Mouse (Mus musculus) neural tube, embryonic 15.5 days (tissue): Measurements from ENCODE around the gene Purb. TPM values are rescaled to one million over a fixed set of nuclear protein-coding genes. Genes with fewer than 3 reads are reported as not detected.
"Not testable (repeated sequence)": the region's sequence is repeated elsewhere in the genome, so short reads cannot be mapped to it uniquely, and the experiment has no call there.

ENCODE experiments used
- ATAC-seq: fragments of 200-750 bp; cut with Nextera tagmentation; 2 replicates; pipeline ENCODE4 v1.8.0; 2017; ENCODE audit warnings: mild to moderate bottlenecking, moderate TSS enrichment, moderate library complexity; ENCODE audit not compliant: low FRiP score
- H3K27ac ChIP-seq: fragments of 300-500 bp; sonication (generic); replicated peaks from 2 replicates; pipeline ENCODE4 v1.5.1; 2015; ENCODE audit warnings: mild to moderate bottlenecking, inconsistent platforms
- H3K27me3 ChIP-seq: fragments of 300-500 bp; sonication (generic); replicated peaks from 2 replicates; pipeline ENCODE4 v1.6.1; 2015; ENCODE audit warnings: inconsistent platforms
- H3K36me3 ChIP-seq: fragments of 300-500 bp; sonication (generic); 2 replicates; pipeline ENCODE4 v1.6.1; 2015; ENCODE audit warnings: inconsistent platforms
- H3K4me1 ChIP-seq: fragments of 300-500 bp; sonication (generic); 2 replicates; pipeline ENCODE4 v1.6.1; 2015; ENCODE audit warnings: inconsistent platforms
- H3K4me2 ChIP-seq: fragments of 300-500 bp; sonication (generic); 2 replicates; pipeline ENCODE4 v1.6.1; 2015; ENCODE audit warnings: inconsistent platforms, mild to moderate bottlenecking, moderate library complexity
- H3K4me3 ChIP-seq: fragments of 300-500 bp; sonication (generic); replicated peaks from 2 replicates; pipeline ENCODE4 v1.5.1; 2015; ENCODE audit warnings: mild to moderate bottlenecking, inconsistent platforms
- H3K9ac ChIP-seq: fragments of 300-500 bp; sonication (generic); replicated peaks from 2 replicates; pipeline ENCODE4 v1.6.1; 2015; ENCODE audit warnings: mild to moderate bottlenecking, inconsistent platforms
- H3K9me3 ChIP-seq: fragments of 300-500 bp; sonication (generic); replicated peaks from 2 replicates; pipeline ENCODE4 v1.6.1; 2016; ENCODE audit warnings: inconsistent platforms
- WGBS: fragments of 180-500 bp; shearing (Covaris S2); methylation state at CpG from one replicate; pipeline ENCODE4 v1.1.7; 2015; ENCODE audit warnings: mixed read lengths; 5-methylcytosine and 5-hydroxymethylcytosine counted together
- polyA plus RNA-seq: library from polyadenylated mRNA; unstranded; fragments of >200 nt; fragmentation: Nextera tagmentation; extraction: Ambion mirVana; gene quantifications from 2 replicates; pipeline ENCODE4 v1.2.1, GENCODE M21; 2015

Gene Purb
- polyA plus RNA-seq, 1 experiment from 2014 or later: 11.4 TPM

DNA sequence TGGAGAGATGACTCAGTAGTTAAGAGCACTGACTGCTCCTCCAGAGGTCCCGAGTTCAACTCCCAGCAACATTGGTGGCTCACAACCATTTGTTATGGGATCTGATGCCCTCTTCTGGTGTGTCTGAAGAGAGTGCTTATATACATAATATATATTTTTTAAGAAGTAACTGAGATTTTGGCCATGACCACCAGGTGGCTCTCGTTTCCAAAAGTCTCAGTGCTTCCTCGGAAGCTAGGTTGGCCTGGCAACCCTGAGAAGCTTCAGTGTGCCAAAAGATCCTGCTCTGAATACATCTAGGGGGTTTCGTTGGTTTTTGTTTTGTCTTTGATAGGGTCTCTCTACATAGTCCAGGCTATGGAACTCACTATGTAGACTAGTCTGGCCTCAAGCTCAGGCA, 10.6 kb downstream of the Purb start:
- H3K27ac ChIP-seq: no peak overlapping the region
- no peak overlapping the region for H3K4me3 ChIP-seq
- WGBS: 33% methylated on average over 4 of the region's 4 CpGs
- H3K9me3 ChIP-seq: no peaks in the 10 kb centered on the region
- H3K9ac ChIP-seq: no peak overlapping the region
- H3K4me1 ChIP-seq: peaks cover 27% of the 10 kb centered on the region
- peaks cover 20% of the 10 kb centered on the region for H3K36me3 ChIP-seq
- peak; percentile 43 for ATAC-seq
- H3K27me3 ChIP-seq: no peaks in the 10 kb centered on the region
- H3K4me2 ChIP-seq: no peak overlapping the region

DNA sequence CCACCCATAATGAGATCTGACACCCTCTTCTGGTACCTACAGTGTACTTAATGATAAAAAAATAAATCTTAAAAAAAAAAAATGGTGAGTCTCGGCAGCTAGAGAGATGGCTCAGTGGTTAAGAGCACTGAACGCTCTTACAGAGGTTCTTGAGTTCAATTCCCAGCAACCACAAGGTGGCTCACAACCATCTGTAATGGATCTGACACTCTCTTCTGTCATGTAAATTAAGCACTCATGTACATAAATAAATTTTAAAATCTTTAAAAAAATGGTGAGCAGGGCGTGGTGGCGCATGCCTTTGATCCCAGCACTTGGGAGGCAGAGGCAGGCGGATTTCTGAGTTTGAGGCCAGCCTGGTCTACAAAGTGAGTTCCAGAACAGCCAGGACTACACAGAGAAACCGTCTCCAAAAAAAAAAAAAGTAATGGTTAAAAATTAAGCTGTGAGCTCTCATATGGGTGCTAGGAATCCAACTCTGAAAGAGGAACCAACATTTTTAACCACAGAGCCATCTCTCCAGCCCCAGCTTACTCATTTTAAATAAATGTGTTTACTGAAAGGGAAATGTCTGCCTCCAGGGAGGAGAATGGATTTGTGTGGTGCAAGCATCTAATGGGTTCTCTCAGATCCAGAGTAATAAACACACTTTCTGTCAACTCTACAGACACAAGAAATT, 12.4 kb downstream of the Purb start:
- no peak for ATAC-seq

DNA sequence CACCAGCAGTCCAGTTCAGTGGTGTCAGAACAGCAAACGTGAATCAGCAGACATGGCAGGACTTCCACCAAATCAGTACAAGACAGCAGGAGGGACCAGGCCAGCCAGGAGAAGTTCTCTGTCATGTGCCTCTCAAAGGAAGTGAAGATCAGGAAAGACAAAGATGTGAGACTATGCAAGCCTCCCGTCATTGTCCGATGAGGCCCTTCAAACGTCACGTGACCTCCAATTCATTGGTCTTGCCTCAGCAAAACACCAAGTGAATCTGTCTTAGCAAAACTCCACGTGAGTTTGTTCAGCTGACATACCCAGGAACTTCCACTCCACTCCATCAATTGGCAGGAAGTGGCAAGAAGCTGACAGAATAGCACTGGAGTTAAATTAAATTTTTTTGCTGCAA, 19.6 kb downstream of the Purb start:
- WGBS: 87% methylated on average over 6 of the region's 6 CpGs
- H3K27ac ChIP-seq: no peak overlapping the region

More for the DNA sequence above, 12.4 kb downstream of the Purb start:
- Histone ChIP-seq H3K4me1 (peaks cover 15% of the 10 kb centered on the region), H3K9ac (no peak overlapping the region), H3K9me3 (no peaks in the 10 kb centered on the region), H3K4me3 (no peak overlapping the region), H3K27ac (no peak overlapping the region), H3K4me2 (no peak overlapping the region), H3K36me3 (peaks cover 20% of the 10 kb centered on the region), H3K27me3 (no peaks in the 10 kb centered on the region)
- WGBS: 89% methylated on average over 6 of the region's 6 CpGs

DNA sequence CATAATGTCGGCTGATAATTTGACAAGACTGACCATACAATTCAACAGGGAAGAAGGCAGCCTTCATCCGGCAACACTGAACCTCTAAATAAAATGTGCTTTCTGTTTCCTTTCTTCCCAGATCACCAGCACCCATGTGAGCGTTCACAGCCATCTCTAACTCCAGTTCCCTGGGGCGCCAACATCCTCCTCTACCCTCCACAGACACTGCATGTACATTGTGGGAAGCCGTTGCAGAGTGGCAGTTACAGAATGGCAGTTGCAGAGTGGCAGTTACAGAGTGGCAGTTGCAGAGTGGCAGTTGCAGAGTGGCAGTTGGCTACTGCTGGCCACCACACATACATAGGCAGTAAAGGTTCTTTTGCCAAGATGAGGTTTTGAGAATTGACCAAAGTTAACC, 27.6 kb downstream of the Purb start:
- H3K4me2 ChIP-seq, H3K4me3 ChIP-seq, H3K27me3 ChIP-seq, H3K27ac ChIP-seq, H3K36me3 ChIP-seq, H3K9me3 ChIP-seq, H3K9ac ChIP-seq, ATAC-seq: not testable (repeated sequence)
- WGBS: 96% methylated on average over 5 of the region's 5 CpGs
- H3K4me1 ChIP-seq: peaks cover 11% of the 10 kb centered on the region

More for the DNA sequence above, 19.6 kb downstream of the Purb start:
- Histone ChIP-seq H3K4me3 (no peak overlapping the region), H3K36me3 (no peaks in the 10 kb centered on the region), H3K27me3 (no peaks in the 10 kb centered on the region), H3K4me1 (no peaks in the 10 kb centered on the region), H3K9me3 (no peaks in the 10 kb centered on the region), H3K9ac (no peak overlapping the region), H3K4me2 (no peak overlapping the region)
- ATAC-seq: no peak

DNA sequence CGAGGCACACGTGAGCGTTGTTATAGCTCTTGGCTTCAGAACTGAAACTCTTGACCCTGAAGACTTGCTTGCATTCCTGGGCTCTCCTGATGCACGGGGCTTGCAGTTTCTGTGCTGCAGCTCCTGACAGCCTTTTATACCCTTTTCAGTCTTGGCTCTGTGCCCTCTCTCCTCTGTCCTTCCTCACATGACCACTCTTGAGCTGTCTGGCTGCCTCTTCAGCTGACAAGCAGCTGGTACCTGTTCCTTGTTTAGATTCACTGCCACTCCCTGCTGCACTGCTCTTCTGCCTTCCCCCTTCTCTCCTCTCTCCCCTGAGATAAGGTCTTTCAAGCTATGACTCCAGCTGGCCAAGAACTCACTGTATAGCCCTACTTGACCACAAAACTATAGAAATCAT, 28.2 kb downstream of the Purb start:
- H3K36me3 ChIP-seq: no peaks in the 10 kb centered on the region
- no peak overlapping the region for H3K9ac ChIP-seq
- no peak overlapping the region for H3K27ac ChIP-seq
- no peak for ATAC-seq
- WGBS: 86% methylated on average over 4 of the region's 4 CpGs
- H3K9me3 ChIP-seq: no peaks in the 10 kb centered on the region
- H3K4me1 ChIP-seq: peaks cover 15% of the 10 kb centered on the region
- H3K27me3 ChIP-seq: no peaks in the 10 kb centered on the region
- no peak overlapping the region for H3K4me2 ChIP-seq
- H3K4me3 ChIP-seq: no peak overlapping the region

DNA sequence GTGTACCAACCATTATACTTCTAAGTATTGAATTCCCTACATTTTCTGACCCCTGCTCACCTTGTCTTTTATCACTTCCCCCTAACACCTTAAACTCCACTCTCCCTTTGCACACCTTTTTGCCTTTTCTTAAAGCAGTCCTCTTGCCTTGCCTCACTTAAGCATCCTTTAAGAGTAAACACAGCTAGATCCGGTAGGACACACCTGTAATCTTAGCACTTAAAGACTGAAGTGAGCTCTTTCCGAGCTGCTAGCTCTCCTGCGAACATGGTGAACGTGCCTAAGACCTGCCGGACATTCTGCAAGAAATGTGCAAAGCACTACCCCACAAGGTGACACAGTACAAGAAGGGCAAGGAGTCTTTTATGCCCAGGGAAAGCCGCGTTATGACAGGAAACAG, 29.8 kb downstream of the Purb start:
- Histone ChIP-seq H3K27me3 (no peaks in the 10 kb centered on the region), H3K4me1 (peaks cover 15% of the 10 kb centered on the region), H3K4me3 (no peak overlapping the region), H3K9ac (no peak overlapping the region), H3K27ac (no peak overlapping the region), H3K36me3 (no peaks in the 10 kb centered on the region), H3K9me3 (no peaks in the 10 kb centered on the region), H3K4me2 (no peak overlapping the region)
- 91% methylated on average over 7 of the region's 7 CpGs for WGBS
- ATAC-seq: no peak

DNA sequence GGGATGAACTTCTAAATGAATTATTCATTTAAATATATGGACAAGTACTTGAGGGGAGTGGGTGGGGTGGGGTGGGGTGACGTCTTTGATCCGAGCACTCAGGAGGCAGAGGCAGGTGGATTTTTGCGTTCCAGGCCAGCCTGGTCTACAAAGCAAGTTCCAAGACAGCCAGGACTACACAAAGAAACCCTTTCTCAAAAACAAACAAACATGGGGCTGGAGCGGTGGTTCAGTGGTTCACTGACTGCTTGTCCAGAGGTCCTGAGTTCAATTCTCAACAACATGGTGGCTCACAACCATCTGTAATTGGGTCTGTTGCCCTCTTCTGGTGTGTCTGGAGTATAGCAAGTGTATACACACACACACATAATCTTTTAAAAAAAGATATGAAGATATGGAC, 30.3 kb downstream of the Purb start:
- Histone ChIP-seq H3K27me3 (no peaks in the 10 kb centered on the region), H3K9me3 (no peaks in the 10 kb centered on the region), H3K9ac (no peak overlapping the region), H3K4me1 (peaks cover 15% of the 10 kb centered on the region), H3K36me3 (no peaks in the 10 kb centered on the region), H3K27ac (no peak overlapping the region), H3K4me2 (peak overlapping the region; percentile 60; the same call in 1 of the 2 replicates), H3K4me3 (no peak overlapping the region)
- WGBS: 84% methylated on average over 4 of the region's 4 CpGs
- ATAC-seq: no peak

DNA sequence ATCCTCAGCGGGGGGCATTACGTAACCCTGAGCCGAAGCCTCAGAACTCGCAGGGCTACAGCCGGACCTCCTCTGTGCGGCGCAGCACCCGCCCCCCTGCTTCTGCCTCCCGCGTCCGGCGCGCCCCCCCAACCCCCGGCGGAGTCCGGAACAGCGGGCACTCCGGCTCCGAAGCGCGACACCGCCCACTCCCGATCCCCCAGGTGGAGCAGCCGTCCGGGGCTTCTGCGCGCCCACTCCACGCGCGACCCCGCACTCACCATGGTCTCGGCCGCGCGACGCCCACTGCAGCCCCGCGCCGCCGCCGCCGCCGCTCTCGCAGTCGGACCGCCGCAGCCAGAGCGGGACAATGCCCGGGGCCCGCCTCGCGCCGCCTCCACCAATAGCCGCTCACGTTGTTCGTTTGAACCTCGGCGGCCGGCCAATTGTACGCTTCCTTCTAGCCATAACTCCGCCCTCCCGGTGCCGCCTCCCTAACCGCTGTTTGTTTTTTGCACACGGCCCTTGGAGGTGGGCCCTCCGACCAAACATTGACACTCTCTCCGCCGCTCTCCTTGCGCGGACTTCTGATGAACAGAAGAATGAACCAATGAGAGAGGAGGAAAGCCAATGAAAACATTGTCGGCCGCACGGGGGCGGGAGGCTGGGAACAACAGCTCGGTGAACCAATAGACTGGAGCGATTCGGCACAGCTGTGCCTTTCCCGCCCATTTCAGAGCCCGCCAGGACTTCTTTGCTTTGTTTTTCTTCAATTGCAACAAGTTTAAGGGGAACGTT, 31.5 kb downstream of the Purb start, which contains the start of gene H2afv:
TSS of gene H2afv (minus strand) at position 367 of the 777 bp plus-strand sequence.
- Histone ChIP-seq H3K9ac (peak within 1 kb of the TSS; percentile 82), H3K36me3 (no peaks in the 10 kb centered on the region), H3K4me1 (peaks cover 15% of the 10 kb centered on the region), H3K27ac (peak within 1 kb of the TSS; percentile 94), H3K4me3 (peak within 1 kb of the TSS; percentile 87), H3K27me3 (no peaks in the 10 kb centered on the region), H3K9me3 (no peaks in the 10 kb centered on the region), H3K4me2 (peak within 1 kb of the TSS; percentile 70)
- WGBS: under 1% methylated on average over 78 of the region's 80 CpGs
- ATAC-seq: peak; percentile 100

DNA sequence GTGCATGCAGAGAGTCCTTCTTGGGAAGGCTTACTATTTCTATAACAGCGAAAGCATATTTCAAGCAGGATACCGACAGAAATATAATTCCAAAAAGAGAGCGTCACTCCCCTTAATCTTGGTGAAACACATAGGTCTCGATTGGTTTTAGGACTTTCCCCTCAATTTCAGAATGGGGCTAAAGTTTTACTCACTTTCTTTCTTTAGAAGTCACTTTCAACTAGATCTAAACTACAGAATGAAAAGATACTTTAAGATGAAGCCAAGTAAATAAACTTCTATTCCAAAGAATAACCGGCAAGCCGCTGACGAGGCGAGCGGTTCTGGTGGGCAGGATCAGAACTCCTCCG, 32.0 kb downstream of the Purb start:
- peak overlapping the region; percentile 70 for H3K4me2 ChIP-seq
- peak overlapping the region; percentile 87 for H3K4me3 ChIP-seq
- H3K36me3 ChIP-seq: no peaks in the 10 kb centered on the region
- no peaks in the 10 kb centered on the region for H3K9me3 ChIP-seq
- H3K4me1 ChIP-seq: peaks cover 15% of the 10 kb centered on the region
- ATAC-seq: no peak
- H3K9ac ChIP-seq: peak overlapping the region; percentile 82
- H3K27me3 ChIP-seq: no peaks in the 10 kb centered on the region
- peak overlapping the region; percentile 94 for H3K27ac ChIP-seq
- 1% methylated on average over 10 of the region's 10 CpGs for WGBS

DNA sequence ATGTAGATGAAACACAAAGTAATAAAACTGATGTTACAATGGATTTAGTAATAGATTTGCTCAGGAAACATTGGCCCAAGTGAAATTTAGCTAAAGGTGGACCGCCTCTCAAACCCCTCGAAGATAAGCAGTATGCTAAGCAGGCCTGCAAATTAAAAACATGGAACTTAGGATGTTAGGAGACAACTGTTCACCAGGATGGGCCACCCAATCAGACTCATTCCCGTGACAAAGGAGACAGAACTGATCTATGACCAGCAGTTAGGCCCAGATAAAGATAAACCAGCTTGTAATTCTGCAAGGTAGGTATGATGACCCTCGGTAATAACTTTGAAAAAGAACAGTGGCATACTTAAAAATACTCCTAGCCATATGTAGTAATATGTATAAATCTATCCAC, 32.6 kb downstream of the Purb start:
- peak overlapping the region; percentile 70 for H3K4me2 ChIP-seq
- peak overlapping the region; percentile 82 for H3K9ac ChIP-seq
- H3K9me3 ChIP-seq: no peaks in the 10 kb centered on the region
- ATAC-seq: no peak
- no peaks in the 10 kb centered on the region for H3K27me3 ChIP-seq
- H3K27ac ChIP-seq: peak overlapping the region; percentile 94
- no peaks in the 10 kb centered on the region; the same call in 1 of the 2 replicates for H3K36me3 ChIP-seq
- 48% methylated on average over 4 of the region's 4 CpGs for WGBS
- peak overlapping the region; percentile 87 for H3K4me3 ChIP-seq
- H3K4me1 ChIP-seq: peaks cover 15% of the 10 kb centered on the region

DNA sequence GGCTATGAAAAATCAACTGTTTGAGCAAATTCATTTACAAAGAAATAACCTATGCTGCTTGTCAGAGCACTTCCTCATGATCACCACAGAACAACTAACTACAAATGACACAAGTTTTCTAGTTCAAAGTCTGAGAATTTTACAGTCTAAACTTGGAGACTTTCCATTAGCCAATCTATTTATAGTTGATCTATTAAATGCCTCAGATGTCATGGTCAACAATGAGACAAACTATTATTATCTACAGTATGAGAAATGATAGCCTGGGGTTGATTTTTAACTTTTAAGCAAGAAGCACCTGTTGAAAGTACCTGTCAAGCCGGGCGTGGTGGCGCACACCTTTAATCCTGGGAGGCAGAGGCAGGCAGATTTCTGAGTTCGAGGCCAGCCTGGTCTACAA, 33.2 kb downstream of the Purb start:
- H3K9ac ChIP-seq: no peak overlapping the region
- WGBS: 98% methylated on average over 4 of the region's 4 CpGs
- H3K36me3 ChIP-seq: peaks cover 3% of the 10 kb centered on the region; the same call in 1 of the 2 replicates
- no peak overlapping the region for H3K4me2 ChIP-seq
- H3K27me3 ChIP-seq: no peaks in the 10 kb centered on the region
- no peak overlapping the region for H3K4me3 ChIP-seq
- no peak overlapping the region for H3K27ac ChIP-seq
- H3K4me1 ChIP-seq: peaks cover 15% of the 10 kb centered on the region
- H3K9me3 ChIP-seq: no peaks in the 10 kb centered on the region
- ATAC-seq: no peak

DNA sequence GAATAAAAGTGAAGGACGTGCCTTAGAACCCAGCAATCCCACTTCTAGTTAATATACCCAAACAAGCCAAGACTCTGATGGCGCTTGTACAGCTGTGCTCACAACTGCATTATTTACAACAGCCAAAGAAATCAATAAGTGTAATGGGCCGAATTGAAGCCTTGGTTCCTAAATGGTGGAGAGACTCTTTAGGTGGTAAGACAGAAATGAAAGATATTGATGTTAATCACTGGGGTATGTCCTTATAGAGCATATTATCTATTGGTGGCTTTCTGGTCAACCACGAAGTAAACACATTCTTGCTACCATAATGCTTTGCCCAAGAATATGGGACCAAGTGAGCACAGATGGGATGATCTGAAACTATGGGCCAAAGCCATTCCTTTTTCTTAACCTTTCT, 35.5 kb downstream of the Purb start:
- ATAC-seq: no peak
- peaks cover 18% of the 10 kb centered on the region for H3K36me3 ChIP-seq
- H3K4me2 ChIP-seq: no peak overlapping the region
- H3K4me3 ChIP-seq: no peak overlapping the region
- no peaks in the 10 kb centered on the region for H3K9me3 ChIP-seq
- peaks cover 14% of the 10 kb centered on the region for H3K4me1 ChIP-seq
- no peaks in the 10 kb centered on the region for H3K27me3 ChIP-seq
- H3K27ac ChIP-seq: no peak overlapping the region
- WGBS: 91% methylated on average over 4 of the region's 4 CpGs
- H3K9ac ChIP-seq: no peak overlapping the region
